Mouse (Mus musculus): ENCODE results near the gene Zfp119a. TPM values are rescaled to one million over a fixed set of nuclear protein-coding genes. Genes with fewer than 3 reads are reported as not detected.

The Zfp119a gene
- polyA plus RNA-seq, 1 experiment from 2014 or later = 9.1 TPM

- H3K4me2 ChIP-seq (ENCODE audit: low read depth, low read length) = no peak overlapping the region
Observed at GRCm38 (mm10) chr17:55877184-55877583, 1.5 kb downstream of the Zfp119a start.

GRCm38 (mm10) chr17:55843067-55843466, 35.7 kb downstream of the Zfp119a start:
- WGBS = 85% methylated on average over 4 of the region's 4 CpGs
- H3K9me3 ChIP-seq (ENCODE audit: control insufficient read depth, low read length) = no peaks in the 10 kb centered on the region

More at GRCm38 (mm10) chr17:55877184-55877583, 1.5 kb downstream of the Zfp119a start:
- no peaks in the 10 kb centered on the region for H3K9me3 ChIP-seq (ENCODE audit: control insufficient read depth, low read length)
- H3K27ac ChIP-seq (ENCODE audit: low read length) = no peak overlapping the region
- no peak for ATAC-seq (ENCODE audit: low read depth)
- no peak overlapping the region for H3K9ac ChIP-seq (ENCODE audit: low read length)
- WGBS = 83% methylated on average over 4 of the region's 4 CpGs
- H3K4me3 ChIP-seq (ENCODE audit: low read length) = no peak overlapping the region
- no peaks in the 10 kb centered on the region for H3K27me3 ChIP-seq (ENCODE audit: control insufficient read depth, insufficient read depth, low read depth, low read length)
- peaks cover 6% of the 10 kb centered on the region; the same call in 1 of the 2 replicates for H3K4me1 ChIP-seq (replicated peaks; ENCODE audit: control insufficient read depth, insufficient read depth, low read length)
- no peaks in the 10 kb centered on the region for H3K36me3 ChIP-seq (ENCODE audit: control insufficient read depth, insufficient read depth, low read length)

DNA sequence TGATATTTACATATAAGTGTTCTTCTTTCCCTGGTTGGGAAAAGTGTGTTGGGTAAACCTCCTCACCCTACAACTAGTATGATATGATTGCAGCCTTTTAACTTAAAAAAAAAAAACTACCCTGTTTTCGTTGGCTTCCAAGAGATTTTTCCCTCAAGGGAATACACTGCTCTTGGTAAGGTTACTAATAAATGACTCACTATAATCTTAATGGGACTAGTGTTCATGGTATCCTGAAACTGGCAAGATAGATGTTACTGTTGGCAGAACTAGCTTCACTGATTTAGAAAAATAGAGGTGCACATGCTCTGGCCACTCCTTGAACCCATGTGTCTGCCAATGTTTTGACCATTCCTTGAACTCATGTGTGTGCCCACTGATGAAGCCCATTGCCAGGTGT, 57.2 kb downstream of the Zfp119a start:
- no peak for ATAC-seq (ENCODE audit: low read depth)
- Histone ChIP-seq H3K27me3 (ENCODE audit: control insufficient read depth, insufficient read depth, low read depth, low read length) (no peaks in the 10 kb centered on the region), H3K27ac (ENCODE audit: low read length) (no peak overlapping the region), H3K9ac (ENCODE audit: low read length) (no peak overlapping the region), H3K4me3 (ENCODE audit: low read length) (no peak overlapping the region), H3K4me2 (ENCODE audit: low read depth, low read length) (no peak overlapping the region), H3K36me3 (ENCODE audit: control insufficient read depth, insufficient read depth, low read length) (no peaks in the 10 kb centered on the region), H3K9me3 (ENCODE audit: control insufficient read depth, low read length) (no peaks in the 10 kb centered on the region), H3K4me1 (replicated peaks; ENCODE audit: control insufficient read depth, insufficient read depth, low read length) (no peaks in the 10 kb centered on the region)
- WGBS = 61% methylated on average over 1 of the region's 1 CpGs

More at GRCm38 (mm10) chr17:55843067-55843466, 35.7 kb downstream of the Zfp119a start:
- H3K36me3 ChIP-seq (ENCODE audit: control insufficient read depth, insufficient read depth, low read length) = no peaks in the 10 kb centered on the region
- H3K27me3 ChIP-seq (ENCODE audit: control insufficient read depth, insufficient read depth, low read depth, low read length) = no peaks in the 10 kb centered on the region
- no peaks in the 10 kb centered on the region for H3K4me1 ChIP-seq (replicated peaks; ENCODE audit: control insufficient read depth, insufficient read depth, low read length)
- no peak overlapping the region for H3K4me2 ChIP-seq (ENCODE audit: low read depth, low read length)
- H3K27ac ChIP-seq (ENCODE audit: low read length) = no peak overlapping the region
- no peak overlapping the region for H3K9ac ChIP-seq (ENCODE audit: low read length)
- no peak for ATAC-seq (ENCODE audit: low read depth)
- H3K4me3 ChIP-seq (ENCODE audit: low read length) = no peak overlapping the region

GRCm38 (mm10) chr17:55816853-55817252, 61.9 kb downstream of the Zfp119a start:
- Histone ChIP-seq H3K9ac (ENCODE audit: low read length) (no peak overlapping the region), H3K27ac (ENCODE audit: low read length) (no peak overlapping the region), H3K27me3 (ENCODE audit: control insufficient read depth, insufficient read depth, low read depth, low read length) (no peaks in the 10 kb centered on the region), H3K4me2 (ENCODE audit: low read depth, low read length) (no peak overlapping the region), H3K4me3 (ENCODE audit: low read length) (no peak overlapping the region), H3K4me1 (replicated peaks; ENCODE audit: control insufficient read depth, insufficient read depth, low read length) (no peaks in the 10 kb centered on the region), H3K36me3 (ENCODE audit: control insufficient read depth, insufficient read depth, low read length) (no peaks in the 10 kb centered on the region), H3K9me3 (ENCODE audit: control insufficient read depth, low read length) (no peaks in the 10 kb centered on the region)
- WGBS = 90% methylated on average over 4 of the region's 4 CpGs
- ATAC-seq (ENCODE audit: low read depth) = no peak

Other genes with a start within 250 kb of the Zfp119a start
- gene Pot1b, start 166.3 kb downstream of the Zfp119a start, polyA plus RNA-seq (2015; fragmentation: Nextera tagmentation; extraction: Ambion mirVana) = 8.6 and 9.7 TPM in 2 replicates
- 0.16 and 0.38 TPM in 2 replicates for gene Adgre4, start 128.9 kb downstream of the Zfp119a start, polyA plus RNA-seq (2015; fragmentation: Nextera tagmentation; extraction: Ambion mirVana)
- 15.4 and 17.3 TPM in 2 replicates for gene Zfp959, start 13.2 kb upstream of the Zfp119a start, polyA plus RNA-seq (2015; fragmentation: Nextera tagmentation; extraction: Ambion mirVana)
- gene Zfp119b, start 70.6 kb upstream of the Zfp119a start, polyA plus RNA-seq (2015; fragmentation: Nextera tagmentation; extraction: Ambion mirVana) = 6.1 and 8.3 TPM in 2 replicates
- gene Ebi3, start 73.7 kb upstream of the Zfp119a start, polyA plus RNA-seq (2015; fragmentation: Nextera tagmentation; extraction: Ambion mirVana) = 2.0 and 2.8 TPM in 2 replicates
- gene Yju2, start 80.2 kb upstream of the Zfp119a start, polyA plus RNA-seq (2015; fragmentation: Nextera tagmentation; extraction: Ambion mirVana) = 25.5 and 27.3 TPM in 2 replicates
- 6.8 and 7.3 TPM in 2 replicates for gene Shd, start 91.5 kb upstream of the Zfp119a start, polyA plus RNA-seq (2015; fragmentation: Nextera tagmentation; extraction: Ambion mirVana)
- 4.5 and 6.8 TPM in 2 replicates for gene Fsd1, start 107.6 kb upstream of the Zfp119a start, polyA plus RNA-seq (2015; fragmentation: Nextera tagmentation; extraction: Ambion mirVana)
- 25.4 and 27.9 TPM in 2 replicates for gene Stap2, start 126.7 kb upstream of the Zfp119a start, polyA plus RNA-seq (2015; fragmentation: Nextera tagmentation; extraction: Ambion mirVana)
- 80.1 and 86.2 TPM in 2 replicates for gene Mpnd, start 126.8 kb upstream of the Zfp119a start, polyA plus RNA-seq (2015; fragmentation: Nextera tagmentation; extraction: Ambion mirVana)
- gene Sh3gl1, start 157.7 kb upstream of the Zfp119a start, polyA plus RNA-seq (2015; fragmentation: Nextera tagmentation; extraction: Ambion mirVana) = 158 and 166 TPM in 2 replicates
- 23.8 and 24.0 TPM in 2 replicates for gene Chaf1a, start 161.5 kb upstream of the Zfp119a start, polyA plus RNA-seq (2015; fragmentation: Nextera tagmentation; extraction: Ambion mirVana)
- 38.8 and 41.6 TPM in 2 replicates for gene Ubxn6, start 196.1 kb upstream of the Zfp119a start, polyA plus RNA-seq (2015; fragmentation: Nextera tagmentation; extraction: Ambion mirVana)
- gene Hdgfl2, start 200.7 kb upstream of the Zfp119a start, polyA plus RNA-seq (2015; fragmentation: Nextera tagmentation; extraction: Ambion mirVana) = 95.2 and 96.7 TPM in 2 replicates
- 0.15 and 0.28 TPM in 2 replicates for gene Plin4, start 230.9 kb upstream of the Zfp119a start, polyA plus RNA-seq (2015; fragmentation: Nextera tagmentation; extraction: Ambion mirVana)
- 1.3 and 2.1 TPM in 2 replicates for gene Plin5, start 238.7 kb upstream of the Zfp119a start, polyA plus RNA-seq (2015; fragmentation: Nextera tagmentation; extraction: Ambion mirVana)
- 0.59 and 1.4 TPM in 2 replicates for gene Lrg1, start 243.1 kb upstream of the Zfp119a start, polyA plus RNA-seq (2015; fragmentation: Nextera tagmentation; extraction: Ambion mirVana)

Data from lung, embryonic 16.5 days (tissue).